Mouse (Mus musculus): ENCODE results near the gene Mettl27.
"Not testable (repeated sequence)": the region's sequence is repeated elsewhere in the genome, so short reads cannot be mapped to it uniquely, and the experiment has no call there.

- not testable (repeated sequence) for TF ChIP-seq POLR2A (IDR thresholded peaks at IDR 0.05; ENCODE audit: control insufficient read depth, low read depth, low read length); CTCF (IDR thresholded peaks at IDR 0.05; ENCODE audit: control insufficient read depth, insufficient read depth, insufficient replicate concordance, low read depth, low read length)
Measured at GRCm38 (mm10) chr5:134964655-134965054, 32.5 kb downstream of the Mettl27 start.
